Mouse (Mus musculus) retina, postnatal 7 days (tissue): Measurements from ENCODE around the gene Il2ra.

ENCODE experiments used
- DNase-seq: peaks from one replicate; pipeline ENCODE4 v3.0.0-alpha.2; 2012; ENCODE audit warnings: low read depth, low spot score

Il2ra gene

DNA sequence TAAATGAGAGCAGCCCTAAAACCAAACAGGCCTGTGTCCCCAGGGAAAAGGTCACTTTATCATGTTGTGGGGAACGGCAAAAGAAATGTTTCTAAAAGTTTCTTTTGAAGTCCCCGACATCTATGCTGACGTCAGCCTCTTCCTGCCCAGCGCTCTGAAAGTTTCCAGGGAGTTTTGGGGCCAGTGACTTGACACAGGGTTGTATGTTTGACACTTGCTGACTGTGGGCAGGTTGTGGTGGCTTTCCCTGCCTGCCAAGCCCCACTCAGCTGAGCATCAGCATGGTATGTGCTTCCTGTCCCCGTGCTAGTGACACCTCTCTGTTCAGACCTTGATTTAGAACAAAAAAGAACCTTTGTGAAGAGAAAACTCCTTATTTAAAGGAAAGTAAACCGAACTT, 10.7 kb downstream of the Il2ra start:
- no peak for DNase-seq

- DNase-seq: no peak
Observed at GRCm38 (mm10) chr2:11653780-11654179, 11.2 kb downstream of the Il2ra start.

DNA sequence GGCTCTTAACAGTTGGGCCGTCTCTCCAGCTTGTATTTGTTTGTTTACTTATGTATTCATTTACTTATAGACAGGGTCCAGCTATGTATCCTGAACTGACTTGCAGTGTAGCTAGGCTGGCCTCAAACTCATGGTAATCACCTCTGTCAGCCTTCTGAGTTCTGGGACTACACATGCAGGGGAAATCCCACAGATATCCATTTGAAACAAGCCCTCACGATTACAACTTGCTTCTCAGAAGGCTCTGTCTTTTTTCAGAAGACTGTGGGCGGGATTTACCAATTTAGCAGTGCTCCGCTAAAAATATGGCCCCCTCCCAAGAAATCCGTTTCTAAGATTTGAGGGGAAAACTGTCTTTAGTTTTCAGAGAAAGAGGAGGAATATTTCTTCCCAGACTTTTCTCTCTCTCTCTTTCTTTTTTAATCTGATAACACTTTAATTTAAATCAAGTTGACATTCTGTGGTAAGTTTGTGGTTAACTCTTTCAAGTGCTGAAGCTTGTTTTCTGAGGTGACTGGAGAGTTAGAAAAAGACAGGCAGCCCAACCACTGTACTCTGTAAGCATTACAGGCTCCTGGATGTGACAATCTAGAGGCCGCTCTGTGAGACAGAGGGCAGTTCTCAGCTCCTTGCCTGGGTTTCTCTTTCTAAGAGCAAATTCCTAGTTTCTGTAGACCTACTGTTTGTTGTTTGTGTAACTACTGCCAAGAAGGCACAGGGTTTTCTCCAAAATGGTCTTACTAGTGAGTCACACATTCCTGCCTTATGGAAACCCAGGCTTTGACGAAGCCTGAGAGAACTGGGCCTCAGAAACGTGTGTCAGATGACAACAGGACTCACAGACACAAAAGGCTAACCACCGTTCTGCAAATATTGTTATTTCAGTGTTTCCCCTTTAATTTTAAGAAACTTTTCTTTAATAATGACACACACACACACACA, 12.7 kb downstream of the Il2ra start:
- DNase-seq: no peak

DNA sequence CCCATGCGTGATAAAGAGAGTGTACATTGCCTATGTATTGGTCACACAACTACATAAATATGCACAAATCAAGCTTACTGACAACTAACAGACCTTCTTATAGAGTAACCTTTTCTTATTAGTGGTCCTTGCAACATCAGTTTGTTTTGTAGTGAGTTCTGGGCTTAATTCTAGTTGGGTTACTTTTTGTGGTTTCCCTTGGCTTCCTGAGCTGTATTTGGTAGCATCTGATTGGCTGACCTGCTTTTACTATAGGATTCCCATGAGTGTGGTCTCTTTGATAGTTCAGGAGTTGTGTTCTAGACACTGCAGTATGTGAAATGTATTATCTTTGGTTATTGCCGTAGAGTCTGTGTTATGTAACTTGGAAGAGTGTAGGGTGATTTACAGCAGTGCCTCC, 15.0 kb downstream of the Il2ra start:
- no peak for DNase-seq

GRCm38 (mm10) chr2:11659263-11659662, 16.7 kb downstream of the Il2ra start:
- DNase-seq: no peak

DNA sequence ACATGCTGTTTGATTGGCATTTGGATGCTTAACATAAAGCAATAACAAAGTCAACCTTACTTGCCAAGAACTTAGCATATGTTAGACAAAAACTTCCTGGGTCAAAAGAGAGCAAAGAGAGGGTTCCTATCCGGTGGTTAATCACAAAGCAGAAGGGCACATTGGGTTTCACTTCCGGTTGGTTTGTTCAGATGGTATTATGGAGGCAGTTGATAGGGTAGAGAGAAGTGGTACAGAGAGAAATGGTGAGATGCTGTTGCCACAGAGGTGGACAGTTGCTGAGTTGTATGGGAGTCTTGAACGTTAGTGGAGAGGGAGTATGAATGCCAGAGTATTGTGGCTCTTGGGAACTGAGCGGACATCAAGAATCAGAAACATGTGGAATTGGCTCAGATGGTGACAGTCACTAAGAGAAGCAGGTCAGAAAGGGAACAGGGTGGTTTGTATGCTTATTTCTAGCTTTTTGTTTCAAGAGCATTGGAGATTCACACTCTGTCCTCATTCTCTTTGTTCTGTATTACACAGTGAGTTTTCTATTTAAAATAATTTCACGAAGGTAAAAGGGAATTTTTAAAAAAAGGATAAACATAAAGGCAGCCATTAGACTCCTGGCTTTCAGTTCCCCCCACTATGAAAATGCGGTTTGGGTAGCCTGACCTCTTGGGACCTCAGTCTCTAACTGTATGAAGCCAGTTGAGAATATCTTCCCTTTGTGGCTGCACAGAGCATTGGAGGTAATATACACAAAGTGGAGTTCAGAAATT, 19.7 kb downstream of the Il2ra start:
- DNase-seq: no peak

- no peak for DNase-seq
Observed at GRCm38 (mm10) chr2:11662907-11663230, 20.3 kb downstream of the Il2ra start.

- peak; percentile 45 for DNase-seq
Observed at GRCm38 (mm10) chr2:11663961-11664360, 21.4 kb downstream of the Il2ra start.

- DNase-seq: no peak
Observed at GRCm38 (mm10) chr2:11664367-11664766, 21.8 kb downstream of the Il2ra start.

DNA sequence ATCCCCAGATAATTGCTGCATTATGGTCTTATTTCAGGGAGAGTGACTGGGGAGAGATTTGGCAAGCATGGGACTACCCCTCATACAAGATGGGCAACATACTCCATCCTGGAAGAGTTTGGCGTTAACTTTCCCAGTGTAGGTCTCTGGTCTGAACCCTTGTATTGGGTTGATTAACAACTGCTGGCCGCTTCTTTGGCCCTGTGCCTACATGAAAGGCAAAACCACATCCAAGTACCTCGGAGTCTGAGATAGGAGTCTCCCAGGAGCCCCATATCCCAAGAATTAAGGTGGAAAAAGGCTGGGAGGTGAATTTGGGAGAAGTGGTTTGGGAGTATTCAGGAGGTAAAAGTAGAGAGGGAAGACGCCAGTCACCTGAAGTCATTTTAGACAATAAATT, 22.2 kb downstream of the Il2ra start:
- no peak for DNase-seq

GRCm38 (mm10) chr2:11665326-11665725, 22.7 kb downstream of the Il2ra start:
- no peak for DNase-seq

DNA sequence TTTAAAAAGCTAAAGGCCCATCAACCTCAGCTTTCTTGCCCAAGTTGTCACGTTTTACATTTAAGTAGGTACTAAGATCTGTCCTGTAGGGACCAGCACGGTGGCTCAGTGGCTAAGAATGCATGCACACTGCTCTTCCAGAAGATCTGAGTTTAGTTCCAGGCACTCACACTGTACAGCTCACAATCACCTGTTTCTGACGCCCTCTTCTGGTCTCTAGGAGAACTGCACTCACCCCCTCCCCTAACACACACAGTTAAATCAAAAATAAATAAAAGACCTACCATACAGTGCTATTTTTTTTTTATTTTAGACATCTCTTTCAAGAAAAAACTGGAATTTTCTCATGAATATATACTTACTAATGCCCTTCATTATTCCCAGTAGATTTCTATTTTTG, 29.5 kb downstream of the Il2ra start:
- DNase-seq: no peak

DNA sequence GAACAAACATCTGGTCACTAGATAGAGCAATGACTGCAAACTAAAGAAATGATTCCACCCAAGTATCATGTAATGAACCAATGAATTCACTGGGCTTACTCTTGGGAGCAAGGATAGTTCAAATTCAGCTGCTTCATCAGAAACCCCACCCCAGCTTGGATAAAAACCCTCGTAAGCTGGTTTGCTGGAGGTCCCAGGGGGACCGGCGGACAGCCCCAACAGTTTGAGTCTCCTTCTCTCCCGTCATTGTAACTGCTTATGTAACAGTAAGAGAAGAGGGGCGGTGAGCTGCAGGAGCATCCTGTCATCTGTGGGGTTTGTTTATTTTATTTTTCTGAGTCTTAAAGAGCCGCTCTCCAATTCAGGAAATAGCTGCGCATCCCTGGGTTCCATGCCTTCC, 37.0 kb downstream of the Il2ra start:
- no peak for DNase-seq

- DNase-seq: no peak
Observed at GRCm38 (mm10) chr2:11682712-11683111, 40.1 kb downstream of the Il2ra start.

- no peak for DNase-seq
Observed at GRCm38 (mm10) chr2:11686512-11686911, 43.9 kb downstream of the Il2ra start.

DNA sequence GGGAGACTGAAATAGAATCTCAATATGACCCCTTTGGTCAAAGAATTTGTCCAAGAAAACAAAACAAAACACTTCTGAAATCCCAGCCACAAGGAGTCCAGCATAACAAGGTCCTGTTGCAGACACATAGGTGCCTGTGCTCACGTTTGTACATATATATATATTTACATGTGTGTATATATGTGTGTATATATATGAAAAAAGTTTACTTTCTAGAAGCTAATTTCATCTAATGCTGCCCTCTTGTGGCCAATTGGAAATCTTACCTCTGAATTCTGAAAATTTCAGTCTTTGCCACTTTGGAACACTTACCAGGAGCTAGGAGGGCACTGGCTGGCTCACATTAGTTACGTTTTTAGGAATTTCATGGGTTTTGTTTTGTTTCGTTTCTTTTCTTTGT, 44.8 kb downstream of the Il2ra start:
- no peak for DNase-seq

DNA sequence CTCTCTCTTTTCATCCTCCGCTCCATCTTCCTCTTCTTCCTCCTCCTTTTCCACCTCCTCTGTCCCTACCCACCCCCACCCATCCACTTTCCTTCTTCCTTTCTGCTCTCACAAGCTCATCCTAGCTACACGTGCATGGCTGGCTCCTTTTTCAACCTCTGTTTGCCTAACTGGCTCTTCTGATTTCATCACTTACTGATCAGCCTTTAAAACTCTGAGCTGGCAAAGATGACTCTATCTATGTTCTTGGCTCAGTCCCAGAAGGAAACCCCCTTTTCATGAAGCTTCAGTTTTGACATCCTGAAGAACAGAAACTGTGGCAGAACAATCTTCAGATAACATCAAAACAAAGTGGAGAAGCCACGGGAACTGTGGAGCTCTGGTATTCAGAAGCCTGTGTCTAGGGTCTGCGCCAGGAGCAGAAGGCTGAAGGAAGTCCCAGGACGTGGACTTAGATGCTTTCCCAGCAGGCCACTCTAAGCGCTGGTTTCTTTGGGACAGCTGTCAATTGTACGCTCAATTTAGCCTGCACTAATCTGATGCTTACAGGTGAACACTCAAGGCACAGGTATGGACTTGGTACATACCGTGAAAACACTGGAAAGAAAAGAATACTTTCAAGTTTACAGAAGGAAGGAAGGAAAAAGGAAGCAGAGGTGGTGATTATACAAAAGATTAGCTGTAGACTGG, 47.7 kb downstream of the Il2ra start:
- no peak for DNase-seq

GRCm38 (mm10) chr2:11693352-11693751, 50.7 kb downstream of the Il2ra start:
- no peak for DNase-seq

DNA sequence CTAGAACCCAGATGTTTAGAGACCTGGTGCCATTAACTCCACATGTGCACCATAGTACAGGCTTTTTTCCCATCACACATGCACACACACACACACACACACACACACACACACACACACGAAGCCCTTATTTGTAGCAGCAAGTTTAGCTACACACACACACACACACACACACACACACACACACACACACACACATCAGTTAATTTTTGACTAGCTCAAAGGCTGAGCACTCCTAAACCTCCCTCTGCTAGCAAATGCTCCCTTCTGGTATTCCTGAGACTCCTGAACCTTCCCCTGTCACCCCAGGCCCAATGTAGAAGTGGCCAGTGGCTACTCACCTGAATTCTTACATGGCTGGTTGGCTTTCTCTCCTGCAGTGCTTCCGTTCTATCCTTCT, 51.5 kb downstream of the Il2ra start:
- DNase-seq: no peak

DNA sequence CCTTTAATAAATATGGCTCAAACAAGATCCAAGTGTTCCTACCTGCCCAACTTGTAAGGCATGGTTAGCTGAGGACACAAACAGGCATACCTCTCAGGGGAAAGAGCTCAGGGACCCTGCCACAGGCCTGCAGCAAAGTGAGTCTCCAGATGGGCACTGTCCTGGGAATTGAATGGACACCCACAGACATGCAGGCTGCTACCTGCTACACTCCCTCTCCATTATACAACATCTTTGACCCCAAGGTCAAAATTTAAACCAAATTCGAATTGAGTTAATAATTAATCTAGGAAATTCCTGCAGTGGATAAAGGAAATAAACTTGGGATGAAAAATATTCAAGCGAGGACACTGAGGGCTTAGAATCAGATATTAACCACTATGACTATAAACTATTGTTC, 53.3 kb downstream of the Il2ra start:
- DNase-seq: no peak

- no peak for DNase-seq
Observed at GRCm38 (mm10) chr2:11698994-11699393, 56.4 kb downstream of the Il2ra start.

GRCm38 (mm10) chr2:11699905-11700304, 57.3 kb downstream of the Il2ra start:
- DNase-seq: no peak
